Mouse (Mus musculus): ENCODE measurements around the gene Plk4.
A peak's percentile ranks its signal among the peaks of the same experiment; 100 is the strongest.
"Not testable (repeated sequence)": the region's sequence is repeated elsewhere in the genome, so short reads cannot be mapped to it uniquely, and the experiment has no call there.

Plk4 gene

DNA sequence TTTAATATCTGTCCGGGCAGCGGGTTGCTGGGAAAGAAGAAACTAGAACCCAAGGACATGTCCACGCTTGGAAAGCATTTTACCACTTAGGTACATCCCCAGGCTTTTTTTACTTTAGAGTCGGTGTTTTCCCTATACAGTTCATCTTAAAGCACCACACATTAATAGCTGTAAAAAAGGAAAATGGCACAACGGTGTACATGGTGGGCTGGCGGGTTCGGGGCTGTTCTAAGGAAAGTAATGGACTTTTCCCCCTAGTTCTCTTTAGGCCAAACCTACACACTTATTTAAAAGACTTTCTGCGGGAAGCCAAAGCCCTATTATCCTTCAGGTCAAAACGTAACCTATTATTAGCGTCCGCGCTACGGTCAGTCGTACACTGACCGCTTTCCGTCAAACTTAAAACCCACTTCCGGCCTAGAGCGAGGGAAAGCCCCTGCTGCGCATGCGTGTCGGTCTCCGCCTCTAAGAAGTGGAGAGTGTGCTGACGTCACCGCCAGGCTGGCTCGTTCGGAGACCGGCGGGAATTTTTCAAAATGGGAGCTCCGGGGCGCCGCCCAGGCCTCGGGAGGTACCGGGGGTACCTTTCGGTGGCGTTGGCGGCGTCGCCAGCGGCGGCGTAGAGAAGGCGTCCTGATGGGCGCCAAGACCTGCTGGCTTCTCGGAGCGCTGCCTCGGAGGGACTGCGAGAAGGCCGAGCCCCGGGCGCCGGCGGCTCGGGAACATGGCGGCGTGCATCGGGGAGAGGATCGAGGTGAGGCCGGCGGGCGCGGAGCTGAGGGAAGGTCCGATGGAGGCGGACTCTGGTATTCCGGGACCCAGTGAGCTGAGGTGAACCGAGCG, at the start of gene Plk4:
Gene Plk4 (plus strand): TSS at position 490 of the 843 bp plus-strand sequence.
- peak; percentile 96 for DNase-seq

- DNase-seq: no peak
Measured at GRCm38 (mm10) chr3:40760746-40761145, 39.1 kb upstream of the Plk4 start.

GRCm38 (mm10) chr3:40761312-40761711, 38.5 kb upstream of the Plk4 start:
- no peak for DNase-seq

GRCm38 (mm10) chr3:40793783-40794182, 6.0 kb upstream of the Plk4 start:
- no peak for DNase-seq

GRCm38 (mm10) chr3:40798054-40798453, 1.8 kb upstream of the Plk4 start:
- no peak for DNase-seq

- peak; percentile 70 for DNase-seq
Measured at GRCm38 (mm10) chr3:40798500-40798899, 1.3 kb upstream of the Plk4 start.

GRCm38 (mm10) chr3:40800373-40800823, 579 bp downstream of the Plk4 start:
- DNase-seq: peak; percentile 75

DNA sequence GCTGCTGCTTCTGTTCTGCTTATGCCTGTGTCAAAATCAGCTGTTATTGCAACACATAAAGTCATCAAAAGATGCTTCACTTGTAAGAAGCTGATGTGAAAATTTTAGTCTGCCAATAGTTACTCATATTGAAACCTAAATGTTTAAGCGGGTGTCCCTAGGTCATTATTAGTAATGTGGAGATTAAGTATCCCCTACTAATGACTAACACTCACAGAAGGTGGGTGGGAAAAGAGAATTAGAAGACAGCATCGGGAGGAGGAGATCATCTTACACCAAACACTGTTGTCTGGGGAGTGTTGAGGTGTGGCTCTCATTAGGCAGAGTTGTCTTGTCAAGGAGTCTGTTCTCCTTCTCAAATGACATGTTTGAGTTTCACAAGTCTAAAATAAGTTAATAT, 7.1 kb downstream of the Plk4 start:
- DNase-seq: no peak

DNA sequence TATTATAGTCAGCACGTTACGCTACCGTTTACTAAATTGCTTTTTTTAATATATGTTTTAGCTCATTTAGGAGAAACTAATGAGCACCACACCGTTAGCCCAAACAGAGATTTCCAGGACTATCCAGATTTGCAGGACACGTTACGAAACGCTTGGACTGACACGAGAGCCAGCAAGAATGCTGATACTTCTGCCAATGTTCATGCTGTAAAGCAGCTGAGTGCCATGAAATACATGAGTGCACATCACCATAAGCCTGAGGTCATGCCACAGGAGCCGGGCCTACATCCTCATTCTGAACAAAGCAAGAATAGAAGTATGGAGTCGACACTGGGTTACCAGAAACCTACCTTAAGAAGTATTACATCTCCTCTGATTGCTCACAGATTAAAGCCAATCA, 8.9 kb downstream of the Plk4 start:
- no peak for DNase-seq

DNA sequence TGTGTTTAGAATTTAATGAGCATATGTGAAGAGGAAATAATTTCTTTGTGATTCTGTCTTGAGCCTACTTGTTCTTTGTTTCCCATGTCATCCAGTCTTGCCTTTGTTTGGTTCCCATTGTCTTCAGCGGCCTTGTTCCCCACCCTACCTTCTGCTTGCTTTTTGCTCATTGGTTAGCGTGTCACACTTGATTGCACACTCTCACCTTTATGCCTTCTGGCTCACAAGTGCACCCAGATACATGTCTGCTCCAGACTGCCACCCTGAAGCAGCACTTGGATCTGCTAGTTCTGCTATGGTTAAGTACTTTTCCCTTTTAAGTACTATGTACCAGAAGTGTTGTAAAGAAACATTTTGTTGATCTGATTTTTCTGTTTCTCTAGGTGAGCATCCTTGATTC, 10.1 kb downstream of the Plk4 start:
- DNase-seq: no peak

- no peak for DNase-seq
Measured at GRCm38 (mm10) chr3:40813275-40813674, 13.5 kb downstream of the Plk4 start.

DNA sequence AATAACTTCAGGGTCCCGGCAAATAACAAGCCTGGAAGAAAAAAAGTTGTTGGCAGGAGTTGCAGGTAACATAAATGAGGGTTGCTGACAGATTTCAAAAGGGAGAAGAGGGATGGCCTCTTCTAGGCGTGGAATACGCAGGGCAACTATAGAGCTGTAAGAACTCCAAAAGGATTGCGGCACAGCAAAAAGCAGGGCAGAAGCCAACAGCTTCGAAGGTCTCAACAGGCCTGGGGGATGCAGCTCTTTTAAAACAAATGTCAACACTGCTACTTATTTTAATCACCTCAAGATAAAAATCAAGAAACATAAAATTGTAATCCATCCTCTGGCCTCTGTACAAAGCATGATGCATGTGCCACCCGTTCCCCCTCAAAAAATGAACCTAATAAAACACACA, 45.7 kb downstream of the Plk4 start:
- DNase-seq: peak; percentile 5

GRCm38 (mm10) chr3:40846473-40846956, 46.7 kb downstream of the Plk4 start, which contains the start of gene Mfsd8:
Gene Mfsd8, minus strand, starts transcription at chr3:40846886.
- peak; percentile 96 for DNase-seq

- not testable (repeated sequence) for DNase-seq
Measured at GRCm38 (mm10) chr3:40846957-40847017, 47.0 kb downstream of the Plk4 start, which contains the start of gene Abhd18. Gene Abhd18, plus strand, starts transcription at chr3:40846970.

DNA sequence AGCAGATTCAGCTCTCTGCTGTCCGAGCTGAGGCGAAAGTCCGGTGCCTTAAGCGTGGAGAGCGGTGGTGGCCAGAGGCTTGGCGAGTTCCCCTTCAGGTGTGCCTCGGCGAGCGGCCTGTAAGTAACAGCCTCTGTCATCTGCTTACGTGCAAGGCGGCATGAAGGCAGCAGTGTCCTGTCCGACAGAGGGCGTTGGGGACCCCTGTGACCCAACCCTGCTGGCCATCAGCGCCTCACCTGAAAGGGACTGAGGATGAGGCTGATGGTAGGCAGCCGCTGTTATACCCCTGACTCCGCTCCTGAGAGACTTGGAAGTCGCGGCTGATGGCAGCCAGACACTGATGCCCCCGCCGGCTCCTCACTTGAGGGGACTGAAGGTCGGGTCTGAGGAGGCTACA, 47.2 kb downstream of the Plk4 start:
- peak; percentile 71 for DNase-seq

DNA sequence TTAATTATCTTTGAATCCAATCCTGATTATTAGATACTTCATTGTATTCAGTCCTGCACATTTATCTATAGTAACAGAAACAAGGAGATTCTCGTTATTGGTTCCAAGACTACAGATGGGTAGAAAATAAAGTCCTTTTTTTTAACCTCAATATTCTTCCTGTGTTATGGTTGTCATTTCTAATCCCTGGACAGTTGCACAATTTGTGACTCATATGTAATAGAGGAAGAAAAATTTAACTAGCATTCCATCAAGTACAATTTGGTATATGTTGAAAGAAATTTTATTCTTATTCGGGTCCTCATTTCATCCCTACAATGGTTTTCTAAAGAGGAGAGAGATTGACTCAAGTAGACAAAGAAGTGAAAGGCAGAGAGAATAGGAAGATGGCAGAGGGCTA, 48.1 kb downstream of the Plk4 start:
- not testable (repeated sequence) for DNase-seq

DNA sequence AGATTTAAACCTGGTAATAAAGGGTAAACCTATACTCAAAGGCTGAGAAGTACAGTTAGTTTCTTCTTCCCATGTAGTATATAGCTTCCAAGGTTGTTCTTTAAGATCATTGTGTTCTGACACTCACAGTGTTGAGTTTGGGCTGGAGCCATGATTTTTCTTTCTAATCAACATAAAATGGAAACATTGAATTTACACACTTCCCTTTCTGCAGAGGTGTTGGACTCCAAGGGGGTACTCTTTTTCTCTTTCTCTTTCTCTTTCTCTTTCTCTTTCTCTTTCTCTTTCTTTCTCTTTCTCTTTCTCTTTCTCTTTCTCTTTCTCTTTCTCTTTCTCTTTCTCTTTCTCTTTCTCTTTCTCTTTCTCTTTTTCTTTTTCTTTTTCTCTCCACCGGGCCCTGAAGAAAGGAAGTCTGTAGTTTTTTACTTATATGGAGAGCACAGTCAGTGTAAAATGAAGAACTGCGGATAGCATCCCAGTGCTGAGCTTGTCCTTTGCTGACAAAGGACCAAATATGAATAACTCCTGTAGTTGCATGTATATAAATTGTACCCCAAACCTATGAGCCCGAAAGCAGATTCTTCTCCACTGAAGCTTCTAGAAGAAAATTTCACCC, 53.4 kb downstream of the Plk4 start:
- not testable (repeated sequence) for DNase-seq
